Mouse (Mus musculus): ENCODE measurements at regions not wholly inside any gene's neighbourhood (a gene's known extent, or its start where the extent isn't known, plus 50 kb on each side); places are given as distances from the start of the nearest gene placed in this dataset.

GRCm38 (mm10) chr12:8447612-8448011 is 52.2 kb downstream of the Rhob start:
- DNase-seq, result peak in 1 of 2 experiments; percentile 43

- no peak for DNase-seq
Measured at GRCm38 (mm10) chr12:8447025-8447424, 52.8 kb downstream of the Rhob start.

GRCm38 (mm10) chr12:8444975-8445853 is 54.6 kb downstream of the Rhob start:
- DNase-seq, result peak in 1 of 2 experiments; percentile 57

- no peak for DNase-seq
Measured at GRCm38 (mm10) chr12:8443917-8444453, 55.8 kb downstream of the Rhob start.

GRCm38 (mm10) chr12:8443253-8443661 is 56.6 kb downstream of the Rhob start:
- DNase-seq, result no peak

GRCm38 (mm10) chr12:8441275-8441674 is 58.5 kb downstream of the Rhob start:
- DNase-seq, result no peak

- no peak for DNase-seq
Measured at GRCm38 (mm10) chr12:8440373-8440772, 59.4 kb downstream of the Rhob start.

GRCm38 (mm10) chr12:8439957-8440356 is 59.9 kb downstream of the Rhob start:
- no peak for DNase-seq

- DNase-seq, result no peak
Measured at GRCm38 (mm10) chr12:8439486-8439885, 60.3 kb downstream of the Rhob start.

- DNase-seq, result peak; percentile 75 to 86
Measured at GRCm38 (mm10) chr12:8438638-8439037, 61.2 kb downstream of the Rhob start.

- no peak for DNase-seq
Measured at GRCm38 (mm10) chr12:8436976-8437580, 62.7 kb downstream of the Rhob start.

GRCm38 (mm10) chr12:8436553-8436952 is 63.3 kb downstream of the Rhob start:
- DNase-seq, result no peak

- peak in 1 of 2 experiments; percentile 67 for DNase-seq
Measured at GRCm38 (mm10) chr12:8435651-8436348, 64.0 kb downstream of the Rhob start.

- DNase-seq, result no peak
Measured at GRCm38 (mm10) chr12:8428228-8428990, 71.4 kb downstream of the Rhob start.

- peak; percentile 80 for DNase-seq
Measured at GRCm38 (mm10) chr12:8424515-8424914, 75.3 kb downstream of the Rhob start.

GRCm38 (mm10) chr12:8422676-8423075 is 77.1 kb downstream of the Rhob start:
- DNase-seq, result peak; percentile 24 to 39

- DNase-seq, result no peak
Measured at GRCm38 (mm10) chr12:8421271-8421567, 78.6 kb downstream of the Rhob start.

GRCm38 (mm10) chr12:8420511-8421270 is 79.1 kb downstream of the Rhob start:
- DNase-seq, result no peak

- no peak for DNase-seq
Measured at GRCm38 (mm10) chr12:8418890-8419289, 80.9 kb downstream of the Rhob start.

- no peak for DNase-seq
Measured at GRCm38 (mm10) chr12:8417127-8417790, 82.5 kb downstream of the Rhob start.

GRCm38 (mm10) chr12:8412125-8412524 is 87.7 kb downstream of the Rhob start:
- DNase-seq, result no peak
